Mouse (Mus musculus) R1 (cell line): ENCODE results near the gene Dffa.
"Not testable (repeated sequence)": the region's sequence is repeated elsewhere in the genome, so short reads cannot be mapped to it uniquely, and the experiment has no call there.

Source experiments
- DNase-seq: peaks from one replicate; pipeline ENCODE4 v3.0.0-alpha.2; 2018; ENCODE audit warnings: low read depth, low spot score

Gene Dffa

GRCm38 (mm10) chr4:149098571-149098970 lies 5.4 kb upstream of the Dffa start:
- no peak for DNase-seq

GRCm38 (mm10) chr4:149099369-149100017 lies 4.5 kb upstream of the Dffa start, which contains the start of gene Pex14:
TSS of gene Pex14 (minus strand) at chr4:149099876.
- DNase-seq: peak; percentile 96

DNA sequence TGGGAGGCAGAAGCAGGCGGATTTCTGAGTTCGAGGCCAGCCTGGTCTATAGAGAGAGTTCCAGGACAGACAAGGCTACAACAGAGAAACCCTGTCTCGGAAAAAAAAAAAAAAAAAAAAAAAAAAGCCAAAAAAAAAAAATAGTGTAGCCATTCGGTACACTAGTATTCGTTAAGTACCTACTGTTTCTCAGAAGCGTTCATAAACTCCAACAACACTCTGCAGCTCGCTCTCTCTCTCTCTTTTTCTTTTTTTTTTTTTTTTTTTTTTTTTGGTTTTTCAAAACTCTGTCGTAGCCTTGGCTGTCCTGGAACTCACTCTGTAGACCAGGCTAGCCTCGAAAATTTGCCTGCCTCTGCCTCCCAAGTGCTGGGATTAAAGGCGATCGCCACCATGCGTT lies 3.5 kb upstream of the Dffa start:
- not testable (repeated sequence) for DNase-seq

DNA sequence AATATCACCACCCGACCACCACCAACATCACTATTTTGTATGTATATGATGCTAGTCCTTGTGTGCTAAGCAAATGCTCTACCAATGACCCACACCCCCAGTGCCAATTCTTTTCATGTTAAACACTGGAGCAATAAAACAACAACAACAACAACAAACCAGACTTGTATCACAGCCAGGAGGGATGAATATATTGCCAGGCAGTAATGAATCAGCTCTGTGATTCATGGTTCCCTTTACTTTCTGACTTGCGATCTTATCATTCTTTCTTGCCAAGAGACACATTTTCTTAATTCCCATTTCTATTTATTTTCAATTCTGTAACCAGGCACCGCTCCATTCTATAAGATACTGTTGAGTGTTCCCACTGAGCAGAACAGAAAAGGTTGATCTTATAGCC lies 2.5 kb upstream of the Dffa start:
- DNase-seq: no peak

DNA sequence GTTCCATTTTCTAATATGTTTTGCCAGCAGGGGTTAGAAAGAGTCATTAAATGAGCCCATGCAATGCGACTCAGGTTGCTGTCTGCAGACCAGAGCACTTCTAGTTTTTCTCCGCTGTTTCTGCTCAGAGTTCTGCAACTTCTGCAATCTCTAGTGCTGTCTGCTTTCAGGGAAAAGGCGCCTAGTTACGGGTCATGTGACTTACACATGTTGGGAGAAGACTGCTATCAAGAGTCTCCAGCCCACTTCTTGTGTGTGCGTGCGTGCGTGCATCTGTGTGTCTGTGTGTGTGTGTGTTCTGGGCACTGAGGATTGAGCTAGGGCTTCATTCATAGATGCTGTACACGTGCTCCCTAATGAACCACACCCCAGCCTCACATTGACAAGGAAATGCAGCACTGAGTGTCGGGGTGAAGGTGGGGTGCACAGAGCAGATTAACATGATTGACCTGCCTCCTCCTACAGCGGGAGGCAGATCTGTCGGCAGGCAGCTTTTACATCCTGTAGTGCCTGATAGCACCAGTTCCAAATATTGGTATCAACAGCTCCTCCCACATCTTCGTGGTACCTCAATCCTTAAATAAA lies 16.1 kb downstream of the Dffa start:
- DNase-seq: not testable (repeated sequence)

GRCm38 (mm10) chr4:149123432-149123831 lies 19.5 kb downstream of the Dffa start:
- peak; percentile 88 for DNase-seq

- peak; percentile 83 for DNase-seq
These were observed 21.6 kb downstream of the Dffa start for GRCm38 (mm10) chr4:149125341-149126114.

DNA sequence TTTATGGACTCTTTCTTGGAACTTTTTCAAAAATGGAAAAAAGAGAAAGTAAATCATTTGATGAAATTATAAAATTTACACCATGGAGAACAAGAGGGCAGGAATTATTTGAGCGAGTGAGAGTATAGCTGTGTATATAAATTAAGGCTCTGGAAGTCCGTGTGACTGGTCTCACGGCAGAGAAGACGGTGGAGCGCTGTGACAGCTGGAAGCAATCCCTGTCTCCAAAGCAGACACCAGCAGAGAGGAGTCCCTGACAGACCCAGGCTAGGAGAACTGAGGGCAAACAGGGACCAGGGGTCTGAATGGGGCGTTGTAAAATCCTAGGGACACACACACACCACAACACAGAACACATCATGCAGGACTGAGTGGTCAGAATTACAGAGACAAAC lies 22.2 kb downstream of the Dffa start:
- no peak for DNase-seq

DNA sequence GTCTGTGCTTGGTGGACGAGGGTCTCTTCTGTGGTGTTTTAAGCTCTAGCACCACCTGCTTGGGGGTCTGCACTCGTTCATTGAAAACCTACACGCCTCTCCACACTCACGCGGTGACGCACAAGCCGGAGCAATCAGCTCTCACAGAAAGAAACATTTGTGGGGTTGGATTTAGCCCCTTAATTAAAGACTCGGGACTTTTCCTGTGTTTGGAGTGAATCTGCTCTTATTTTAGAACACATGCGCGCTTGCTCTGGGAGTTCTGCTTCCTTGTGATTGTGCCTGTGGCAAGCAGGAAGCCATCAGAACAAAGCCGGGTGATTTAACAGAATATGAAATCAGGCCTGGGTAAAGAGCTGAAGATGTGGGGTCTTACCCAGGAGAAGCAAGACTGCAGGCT lies 22.7 kb downstream of the Dffa start, which contains the start of gene Cort:
Cort (minus strand) TSS at position 101 of the 400 bp plus-strand sequence.
- DNase-seq: no peak

DNA sequence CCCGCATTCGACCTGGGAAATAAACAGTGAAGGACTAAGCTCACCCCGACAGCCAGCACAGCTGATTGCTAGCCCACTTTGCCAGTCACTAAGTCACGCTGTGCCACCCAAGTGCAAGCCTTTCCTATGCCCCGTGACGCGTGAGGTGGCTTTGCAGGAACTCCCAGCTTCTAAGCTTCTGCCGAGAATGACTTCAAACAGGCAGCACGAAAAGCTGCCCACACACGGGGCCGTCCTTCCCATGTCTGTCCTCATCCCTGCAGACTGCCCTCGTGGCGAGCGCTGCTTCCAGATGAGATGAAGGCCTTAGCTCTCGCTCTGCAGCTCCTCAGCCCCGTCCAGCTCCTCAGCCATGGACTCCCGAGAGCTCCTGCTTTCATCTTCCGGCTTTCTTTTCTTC lies 24.5 kb downstream of the Dffa start:
- no peak for DNase-seq

- DNase-seq: no peak
These were observed 27.2 kb downstream of the Dffa start for GRCm38 (mm10) chr4:149131021-149131752.

DNA sequence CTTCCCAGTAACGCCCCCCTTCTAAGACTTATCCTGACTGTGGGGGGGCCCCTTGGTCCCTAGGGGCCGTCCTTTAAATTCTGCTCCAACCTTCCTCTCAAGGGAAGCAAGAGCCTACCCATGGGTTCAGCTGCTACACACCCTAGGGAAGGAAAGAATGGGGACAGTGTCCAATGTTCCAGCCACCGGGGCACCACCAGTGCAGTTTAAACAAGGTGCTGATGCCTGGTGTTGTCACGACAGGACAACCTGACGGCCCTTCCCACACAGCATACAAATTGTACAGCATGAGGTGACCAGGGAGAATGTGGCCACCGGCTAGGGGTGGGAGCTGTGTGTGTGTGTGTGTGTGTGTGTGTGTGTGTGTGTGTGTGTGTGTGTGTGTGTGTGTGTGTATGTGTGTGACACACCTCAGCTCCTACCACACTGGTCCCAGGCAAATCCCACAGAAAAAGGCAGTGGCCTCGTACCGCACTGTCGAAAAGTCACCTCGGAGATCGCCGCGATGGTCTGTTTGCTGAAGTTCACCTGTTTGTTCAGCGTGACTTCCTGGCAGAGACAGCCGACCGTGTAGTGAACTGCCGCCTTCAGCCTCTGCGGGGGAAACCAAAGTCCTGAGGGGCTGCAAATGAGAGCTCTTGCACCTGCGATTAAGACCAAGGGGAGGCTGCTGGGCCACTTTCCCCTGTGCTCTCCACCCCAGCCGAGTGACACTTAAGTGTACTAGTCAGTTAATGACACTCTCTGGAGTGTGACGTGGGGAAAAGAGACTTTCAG lies 28.0 kb downstream of the Dffa start:
- DNase-seq: no peak

- no peak for DNase-seq
These were observed 29.4 kb downstream of the Dffa start for GRCm38 (mm10) chr4:149133395-149133794.

DNA sequence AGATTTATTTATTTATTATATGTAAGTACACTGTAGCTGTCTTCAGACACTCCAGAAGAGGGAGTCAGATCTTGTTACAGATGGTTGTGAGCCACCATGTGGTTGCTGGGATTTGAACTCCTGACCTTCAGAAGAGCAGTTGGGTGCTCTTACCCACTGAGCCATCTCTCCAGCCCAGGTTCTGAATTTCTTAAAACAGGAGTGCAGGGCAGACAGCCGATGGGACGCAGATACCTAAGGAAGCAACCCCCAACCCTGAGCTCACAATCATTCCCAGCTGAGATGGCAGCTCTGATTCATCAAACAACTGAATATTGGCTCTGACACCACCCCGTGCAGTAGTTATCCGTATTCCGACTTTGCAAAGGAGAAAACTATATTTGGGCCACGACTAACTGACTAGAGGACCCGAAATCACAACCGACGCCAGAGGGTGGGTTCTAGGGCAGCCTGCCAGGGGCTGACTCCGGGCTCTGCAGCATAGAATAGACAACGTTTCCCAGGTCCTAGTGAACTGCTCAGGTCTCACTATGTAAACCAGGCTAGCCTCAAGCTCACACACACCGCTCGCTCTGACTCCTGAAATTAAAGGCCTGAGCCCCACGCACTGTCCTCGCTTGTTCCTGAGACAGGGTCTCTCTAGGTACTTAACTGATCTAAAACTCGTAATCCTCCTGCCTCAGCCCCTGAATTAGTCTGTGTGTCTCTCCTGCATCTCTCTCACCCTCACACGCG lies 32.3 kb downstream of the Dffa start:
- no peak for DNase-seq

GRCm38 (mm10) chr4:149136982-149137770 lies 33.2 kb downstream of the Dffa start, which contains the start of gene Cenps:
TSS of gene Cenps (minus strand) at chr4:149137629.
- peak; percentile 93 for DNase-seq

DNA sequence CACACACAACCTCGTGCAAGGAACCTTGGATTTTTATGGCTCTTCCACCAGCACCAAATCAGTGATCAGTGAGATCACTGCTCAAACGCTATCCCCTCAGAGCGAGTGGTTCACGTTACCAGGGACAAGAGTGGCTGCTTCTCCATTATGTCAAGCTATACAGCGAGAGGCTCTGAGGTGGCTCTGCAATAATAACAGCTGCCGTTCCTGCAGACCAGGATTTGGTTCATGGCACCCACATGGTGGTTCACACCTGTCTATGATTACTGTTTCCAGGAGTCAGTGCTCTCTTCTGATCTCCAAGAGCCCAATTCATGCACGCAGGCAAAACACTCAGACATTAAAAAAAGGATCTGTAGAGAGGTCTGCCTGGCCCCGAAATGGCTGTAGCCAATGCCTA lies 34.6 kb downstream of the Dffa start:
- DNase-seq: no peak

DNA sequence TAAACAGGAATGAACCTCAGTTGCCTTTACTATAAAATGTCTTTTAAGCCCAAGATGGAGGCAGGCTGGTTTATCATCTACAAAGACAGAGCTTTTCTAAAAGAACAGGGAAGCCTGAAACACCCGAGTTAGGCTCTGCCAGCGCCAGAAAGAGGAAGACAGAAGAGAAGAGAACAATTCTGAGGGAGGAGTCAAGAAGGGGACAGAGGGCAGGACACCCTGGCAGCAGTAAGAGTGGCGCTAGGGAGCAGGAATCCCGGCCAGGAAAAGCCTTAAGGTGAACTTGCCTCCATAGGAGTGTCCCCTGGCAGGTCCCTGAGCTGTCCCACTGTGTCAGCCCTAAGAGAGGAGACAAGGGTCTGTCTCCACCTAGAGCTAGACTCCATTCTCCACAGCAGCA lies 39.6 kb downstream of the Dffa start:
- DNase-seq: no peak

DNA sequence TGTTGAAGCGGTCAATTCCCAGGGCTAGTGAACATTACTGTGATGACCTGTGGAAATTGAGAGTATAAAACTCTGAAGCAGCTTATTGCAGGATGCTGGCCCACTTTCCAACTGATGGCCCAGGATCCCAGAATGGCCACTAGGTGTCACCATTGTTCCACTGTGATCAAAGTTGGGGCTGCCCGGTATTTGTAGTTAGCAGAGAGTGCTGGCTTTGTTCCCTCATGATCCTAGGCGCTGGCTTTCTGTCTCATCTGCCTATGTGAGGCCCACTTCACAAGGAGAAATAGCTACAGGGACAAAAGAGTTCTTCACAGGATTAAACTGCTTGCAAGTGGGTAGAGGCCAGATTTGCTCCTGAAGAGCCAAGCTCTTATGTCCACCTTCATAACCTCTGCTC lies 40.5 kb downstream of the Dffa start:
- DNase-seq: peak; percentile 79

- DNase-seq: no peak
These were observed 41.2 kb downstream of the Dffa start for GRCm38 (mm10) chr4:149145151-149145550.

DNA sequence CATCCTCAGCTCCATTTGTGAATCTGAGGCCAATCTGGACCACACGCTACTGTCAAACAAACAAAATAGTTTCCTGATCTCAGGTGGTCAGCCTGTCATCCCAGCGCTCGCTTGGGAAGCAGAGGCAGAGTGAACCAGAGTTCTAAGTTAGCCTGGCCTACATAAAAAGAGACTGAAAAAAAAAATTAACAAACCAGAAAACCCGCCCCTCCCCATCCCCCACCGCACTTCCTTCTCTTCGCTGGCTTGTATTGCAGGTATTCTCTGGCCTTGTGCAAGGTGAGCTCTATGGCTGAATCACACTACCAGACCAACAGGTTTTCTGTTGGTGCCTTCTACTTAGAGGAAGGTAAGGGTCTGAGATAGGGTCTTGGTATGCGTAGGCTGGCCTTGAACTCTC lies 43.6 kb downstream of the Dffa start:
- DNase-seq: no peak
